Mouse (Mus musculus) bone marrow, adult 2 months (tissue): Measurements from ENCODE around the gene Gm45021. TPM values are rescaled to one million over a fixed set of nuclear protein-coding genes. Genes with fewer than 3 reads are reported as not detected.

ENCODE experiments used
- H3K27ac ChIP-seq: fragments of 200-500 bp; 2 replicates; pipeline ENCODE4 v1.5.1; 2012; ENCODE audit warnings: low read depth, mild to moderate bottlenecking, control low read depth, inconsistent platforms, low read length; ENCODE audit not compliant: control insufficient read depth, poor library complexity, insufficient read depth
- H3K4me1 ChIP-seq: fragments of 200-500 bp; 2 replicates; pipeline ENCODE4 v1.6.1; 2011; ENCODE audit warnings: low read length; ENCODE audit not compliant: control insufficient read depth, insufficient read depth
- H3K4me3 ChIP-seq: fragments of 200-500 bp; replicated peaks from 2 replicates; pipeline ENCODE3; 2011; ENCODE audit warnings: mild to moderate bottlenecking, low read depth, low read length, control low read depth; ENCODE audit not compliant: control insufficient read depth
- CTCF ChIP-seq: fragments of 200-500 bp; IDR thresholded peaks from 2 replicates; pipeline ENCODE4 v1.5.1; 2011; ENCODE audit warnings: low read length, control low read depth; ENCODE audit not compliant: control insufficient read depth, insufficient read depth
- POLR2A ChIP-seq: fragments of 200-500 bp; IDR thresholded peaks from 2 replicates; pipeline ENCODE4 v1.6.1; 2011; ENCODE audit warnings: low read depth, mild to moderate bottlenecking, control low read depth, low read length, borderline replicate concordance; ENCODE audit not compliant: control insufficient read depth
- WGBS: fragments of 180-500 bp; shearing (Covaris S2); methylation state at CpG from one replicate; pipeline ENCODE4 v1.1.7; 2018; 5-methylcytosine and 5-hydroxymethylcytosine counted together
- polyA plus RNA-seq: library from polyadenylated mRNA; stranded (reverse); fragments of >200 nt; gene quantifications from 2 replicates; pipeline ENCODE4 v1.2.4, GENCODE M21; 2011; ENCODE audit warnings: low replicate concordance; ENCODE audit not compliant: missing spikeins, insufficient read depth, insufficient read length

Gm45021 gene
- polyA plus RNA-seq, 1 experiment, result not detected

DNA sequence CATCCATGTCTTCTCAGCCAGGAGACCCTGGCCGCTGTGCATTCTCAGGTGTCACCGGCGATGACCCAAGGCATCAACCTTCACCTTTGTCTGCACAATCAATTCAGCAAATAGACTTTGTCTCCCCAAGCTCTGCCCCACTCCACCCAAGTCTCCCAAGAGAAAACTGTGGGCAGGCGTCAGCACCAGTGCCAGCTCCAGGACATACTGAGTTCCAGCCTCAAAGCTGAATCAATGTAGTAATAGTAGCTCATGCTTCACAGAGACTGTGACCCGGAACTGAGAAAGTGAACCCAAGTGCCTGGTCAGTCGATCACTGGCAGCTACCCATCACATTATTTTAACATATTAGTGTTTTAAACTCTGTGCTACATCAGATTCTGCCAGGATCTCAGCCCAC lies 41.1 kb upstream of the Gm45021 start:
- H3K4me3 ChIP-seq, result no peak overlapping the region
- 80% methylated on average over 6 of the region's 6 CpGs for WGBS
- TF ChIP-seq POLR2A (no peak), CTCF (no peak)
- no peaks in the 10 kb centered on the region for H3K4me1 ChIP-seq
- no peak overlapping the region for H3K27ac ChIP-seq

DNA sequence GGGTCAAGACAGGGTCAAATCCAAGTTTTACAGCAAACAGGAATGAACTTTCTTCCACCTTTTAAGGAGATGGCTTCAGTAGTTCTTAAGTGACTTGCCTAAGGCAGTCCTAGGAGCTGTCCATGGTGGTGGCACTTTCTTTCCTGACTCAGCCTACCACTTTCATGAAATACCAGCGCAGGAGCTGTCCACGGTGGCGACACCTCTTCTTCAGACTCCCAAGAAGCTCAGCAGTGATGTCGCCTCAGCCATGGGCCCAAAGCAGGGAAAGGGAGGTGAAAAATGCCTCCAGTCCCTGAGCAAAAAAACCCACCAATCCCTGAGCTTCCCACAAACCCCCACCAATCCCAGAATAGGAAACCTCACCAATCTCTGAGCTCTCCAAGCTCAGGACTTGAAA lies 36.5 kb upstream of the Gm45021 start:
- no peak overlapping the region for H3K4me3 ChIP-seq
- H3K27ac ChIP-seq, result no peak overlapping the region
- 80% methylated on average over 4 of the region's 4 CpGs for WGBS
- H3K4me1 ChIP-seq, result no peaks in the 10 kb centered on the region
- TF ChIP-seq POLR2A, result no peak
- no peak for TF ChIP-seq CTCF

- no peaks in the 10 kb centered on the region for H3K4me1 ChIP-seq
- peak overlapping the region; percentile 92; the same call in 1 of the 2 replicates for H3K27ac ChIP-seq
- no peak overlapping the region for H3K4me3 ChIP-seq
- TF ChIP-seq POLR2A (no peak), CTCF (no peak)
- 92% methylated on average over 4 of the region's 4 CpGs for WGBS
Observed at GRCm38 (mm10) chr6:48553819-48554218, 35.6 kb upstream of the Gm45021 start.

DNA sequence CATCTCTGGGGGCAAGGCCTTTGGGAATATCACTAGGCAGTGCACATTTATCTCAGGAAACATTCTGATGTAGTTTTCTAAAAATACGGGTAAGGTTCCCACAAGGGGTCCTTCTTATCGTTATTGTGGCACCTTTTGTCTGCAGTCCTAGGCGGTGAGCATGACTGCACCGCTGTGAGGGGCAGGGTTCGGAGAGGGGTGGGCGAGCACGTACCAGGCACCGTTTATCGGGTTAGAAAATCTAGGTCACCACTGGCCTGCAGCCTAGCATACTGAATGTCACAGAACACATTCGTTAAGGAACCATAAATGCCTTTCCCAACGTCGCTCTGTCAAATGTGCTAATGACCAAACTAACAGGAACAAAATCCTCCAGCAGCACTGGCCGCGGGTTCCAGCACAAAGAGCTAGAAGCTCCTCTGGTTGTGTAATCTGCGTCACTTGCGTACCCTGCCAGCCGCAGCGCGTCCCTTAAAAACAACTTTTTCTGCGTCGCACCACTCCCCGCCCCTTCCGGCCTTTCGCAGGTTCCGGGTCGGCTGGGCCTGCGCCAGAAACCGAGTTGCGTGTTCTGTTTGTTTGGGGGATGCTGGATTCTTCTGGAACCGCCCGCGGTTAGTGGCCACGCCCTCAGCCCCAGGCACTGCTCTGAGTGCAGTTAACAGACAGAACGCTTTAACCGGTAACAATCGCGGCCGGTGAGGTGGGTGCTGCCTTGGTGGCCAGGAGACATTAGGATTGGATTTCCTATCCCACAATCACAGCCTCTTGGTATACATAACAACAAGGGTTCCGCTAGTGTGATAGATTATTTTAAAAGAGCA lies 34.9 kb upstream of the Gm45021 start, which contains the start of gene Lrrc61:
Gene Lrrc61 (plus strand): TSS at position 517 of the 824 bp plus-strand sequence.
- peak; percentile 57; the same call in 1 of the 2 replicates for TF ChIP-seq POLR2A
- no peak for TF ChIP-seq CTCF
- Histone ChIP-seq H3K27ac (peak within 1 kb of the TSS; percentile 92), H3K4me1 (no peaks in the 10 kb centered on the region), H3K4me3 (peak within 1 kb of the TSS; percentile 90)
- under 1% methylated on average over 39 of the region's 39 CpGs for WGBS

DNA sequence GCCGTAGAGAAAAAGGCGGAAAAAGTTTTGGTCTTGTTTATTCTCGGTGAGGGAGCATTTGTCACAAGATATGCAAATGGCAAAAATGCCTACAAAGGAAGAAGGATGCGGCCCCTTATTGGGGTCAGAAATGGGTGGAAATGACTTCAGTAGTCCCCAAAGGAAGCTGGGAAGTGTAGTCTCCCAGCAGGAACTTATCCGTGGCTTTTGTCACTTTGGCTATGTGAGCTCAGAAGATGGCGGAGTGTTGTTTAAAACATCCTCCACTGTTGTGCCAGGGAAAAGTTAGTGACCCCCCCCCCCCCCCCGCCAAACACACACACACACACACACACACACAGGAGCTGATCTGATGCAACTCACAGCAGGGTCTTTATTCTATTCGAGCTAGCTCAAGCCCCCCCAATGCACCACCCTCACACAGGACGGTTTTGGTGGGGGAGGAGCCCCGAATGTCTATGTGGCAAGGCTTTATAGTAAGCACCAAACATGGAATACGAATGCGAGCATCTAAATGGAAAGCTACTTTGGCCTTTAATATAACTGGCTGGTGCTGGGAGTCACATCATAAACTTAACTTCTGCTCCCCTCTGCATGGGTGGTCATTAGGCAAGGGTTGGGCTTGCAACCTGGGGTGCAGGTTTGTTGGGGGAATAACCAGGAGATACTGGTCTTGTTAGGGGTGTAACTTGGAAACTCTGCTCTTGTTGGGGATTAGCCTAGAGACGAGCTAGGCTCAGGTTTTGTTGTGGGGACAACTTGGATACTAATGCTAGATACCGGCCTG lies 34.1 kb upstream of the Gm45021 start:
- no peaks in the 10 kb centered on the region for H3K4me1 ChIP-seq
- WGBS, result 22% methylated on average over 14 of the region's 14 CpGs
- no peak for TF ChIP-seq POLR2A
- no peak for TF ChIP-seq CTCF
- H3K4me3 ChIP-seq, result peak overlapping the region; percentile 90
- peak overlapping the region; percentile 92; the same call in 1 of the 2 replicates for H3K27ac ChIP-seq

DNA sequence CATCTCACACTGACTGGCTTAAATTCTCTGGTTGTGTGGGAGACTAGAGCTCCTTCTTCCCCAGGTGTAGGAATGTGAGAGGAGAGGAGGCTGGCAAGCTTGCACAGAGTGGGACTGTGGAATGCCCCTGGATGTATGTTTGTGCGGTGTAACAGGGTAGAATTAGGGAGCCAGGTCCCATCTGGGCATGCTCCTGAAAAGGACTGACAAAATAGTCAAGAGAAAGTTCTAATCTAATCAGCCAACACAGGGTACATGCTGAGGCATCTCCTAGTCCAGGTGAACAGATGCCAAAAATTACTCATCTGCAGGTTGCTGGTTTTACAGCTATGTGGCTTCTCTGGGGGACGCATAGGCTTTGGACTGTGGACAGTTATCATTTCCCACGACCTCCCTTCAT lies 33.5 kb upstream of the Gm45021 start:
- Histone ChIP-seq H3K4me1 (no peaks in the 10 kb centered on the region), H3K27ac (no peak overlapping the region), H3K4me3 (no peak overlapping the region)
- TF ChIP-seq CTCF, result no peak
- TF ChIP-seq POLR2A, result no peak
- 73% methylated on average over 3 of the region's 3 CpGs for WGBS

- no peak for TF ChIP-seq POLR2A
- no peak for TF ChIP-seq CTCF
- H3K4me1 ChIP-seq, result no peaks in the 10 kb centered on the region
- no peak overlapping the region for H3K4me3 ChIP-seq
- no peak overlapping the region for H3K27ac ChIP-seq
- WGBS, result 89% methylated on average over 4 of the region's 4 CpGs
Observed at GRCm38 (mm10) chr6:48565693-48566310, 23.6 kb upstream of the Gm45021 start.

DNA sequence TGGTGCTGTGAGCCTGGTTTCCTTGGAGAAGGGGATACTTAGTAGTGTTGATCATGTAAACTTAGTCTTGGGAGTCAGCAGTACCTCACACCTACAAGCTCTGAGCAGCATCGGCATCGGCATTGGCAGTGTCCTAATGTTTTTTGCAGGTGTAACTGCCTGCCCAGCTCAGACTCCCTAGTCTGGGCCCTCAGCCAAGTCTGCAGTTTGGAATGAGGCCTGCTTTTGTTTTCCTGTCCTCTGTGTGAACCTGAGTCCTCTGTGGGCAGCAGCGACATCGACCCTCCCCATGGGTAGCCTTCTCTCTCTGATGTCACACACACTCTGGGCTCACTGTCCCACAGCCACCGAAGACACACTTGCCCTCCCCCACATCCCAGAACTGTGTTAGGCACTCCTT lies 23.1 kb upstream of the Gm45021 start:
- Histone ChIP-seq H3K27ac (no peak overlapping the region), H3K4me3 (no peak overlapping the region), H3K4me1 (no peaks in the 10 kb centered on the region)
- 61% methylated on average over 5 of the region's 5 CpGs for whole genome bisulfite sequencing
- TF ChIP-seq CTCF, result no peak
- no peak for TF ChIP-seq POLR2A
